Mouse (Mus musculus) midbrain, embryonic 14.5 days (tissue): ENCODE measurements around the gene Laptm5. TPM values are rescaled to one million over a fixed set of nuclear protein-coding genes. Genes with fewer than 3 reads are reported as not detected.

Experiments used
- ATAC-seq: fragments of 200-750 bp; cut with Nextera tagmentation; 2 replicates; pipeline ENCODE4 v1.8.0; 2017; ENCODE audit warnings: moderate number of reproducible peaks, moderate library complexity; ENCODE audit not compliant: low FRiP score, low TSS enrichment
- DNase-seq: peaks from one replicate; pipeline ENCODE4 v3.0.0-alpha.2; 2015
- H3K27ac ChIP-seq: fragments of 300-500 bp; sonication (generic); replicated peaks from 2 replicates; pipeline ENCODE4 v1.5.1; 2014; ENCODE audit warnings: mild to moderate bottlenecking, low read depth, low read length, moderate library complexity
- H3K27me3 ChIP-seq: fragments of 300-500 bp; sonication (generic); 2 replicates; pipeline ENCODE4 v1.6.1; 2014; ENCODE audit warnings: low read length, control low read depth, mixed read lengths; ENCODE audit not compliant: control insufficient read depth, insufficient read depth
- H3K36me3 ChIP-seq: fragments of 300-500 bp; sonication (generic); 2 replicates; pipeline ENCODE4 v1.6.1; 2014; ENCODE audit warnings: low read length, control low read depth; ENCODE audit not compliant: control insufficient read depth, insufficient read depth
- H3K4me1 ChIP-seq: fragments of 300-500 bp; sonication (generic); 2 replicates; pipeline ENCODE4 v1.6.1; 2014; ENCODE audit warnings: mild to moderate bottlenecking, antibody characterized with exemption, low read length, control low read depth; ENCODE audit not compliant: control insufficient read depth, insufficient read depth
- H3K4me2 ChIP-seq: fragments of 300-500 bp; sonication (generic); 2 replicates; pipeline ENCODE4 v1.6.1; 2014; ENCODE audit warnings: mild to moderate bottlenecking, low read length, moderate library complexity
- H3K4me3 ChIP-seq: fragments of 300-500 bp; sonication (generic); replicated peaks from 2 replicates; pipeline ENCODE4 v1.5.1; 2014; ENCODE audit warnings: low read depth, low read length
- H3K9ac ChIP-seq: fragments of 300-500 bp; sonication (generic); replicated peaks from 2 replicates; pipeline ENCODE4 v1.6.1; 2014; ENCODE audit warnings: mild to moderate bottlenecking, low read length, moderate library complexity
- H3K9me3 ChIP-seq: fragments of 300-500 bp; sonication (generic); 2 replicates; pipeline ENCODE4 v1.6.1; 2016; ENCODE audit warnings: low read length, control low read depth, mixed read lengths; ENCODE audit not compliant: control insufficient read depth
- WGBS: fragments of 180-500 bp; shearing (Covaris S2); extraction: QIAGEN DNeasy Blood & Tissue Kit; methylation state at CpG from one replicate; pipeline ENCODE4 v1.1.7; 2014; 5-methylcytosine and 5-hydroxymethylcytosine counted together
- polyA plus RNA-seq: library from polyadenylated mRNA; unstranded; fragments of >200 nt; fragmentation: Nextera tagmentation; extraction: Ambion mirVana; gene quantifications from 2 replicates; pipeline ENCODE4 v1.2.1, GENCODE M21; 2014

Laptm5 gene
- polyA plus RNA-seq, 1 experiment from 2014 or later, result 31.7 TPM

- ATAC-seq, result no peak
- H3K4me3 ChIP-seq, result no peak overlapping the region
- no peak overlapping the region for H3K4me2 ChIP-seq
- 88% methylated on average over 3 of the region's 3 CpGs for WGBS
- H3K27me3 ChIP-seq, result no peaks in the 10 kb centered on the region
- no peak overlapping the region for H3K27ac ChIP-seq
- no peaks in the 10 kb centered on the region for H3K4me1 ChIP-seq
- H3K36me3 ChIP-seq, result no peaks in the 10 kb centered on the region
- no peak for DNase-seq
- H3K9ac ChIP-seq, result no peak overlapping the region
- H3K9me3 ChIP-seq, result no peaks in the 10 kb centered on the region
Observed at GRCm38 (mm10) chr4:130912626-130913025, 299 bp upstream of the Laptm5 start.

DNA sequence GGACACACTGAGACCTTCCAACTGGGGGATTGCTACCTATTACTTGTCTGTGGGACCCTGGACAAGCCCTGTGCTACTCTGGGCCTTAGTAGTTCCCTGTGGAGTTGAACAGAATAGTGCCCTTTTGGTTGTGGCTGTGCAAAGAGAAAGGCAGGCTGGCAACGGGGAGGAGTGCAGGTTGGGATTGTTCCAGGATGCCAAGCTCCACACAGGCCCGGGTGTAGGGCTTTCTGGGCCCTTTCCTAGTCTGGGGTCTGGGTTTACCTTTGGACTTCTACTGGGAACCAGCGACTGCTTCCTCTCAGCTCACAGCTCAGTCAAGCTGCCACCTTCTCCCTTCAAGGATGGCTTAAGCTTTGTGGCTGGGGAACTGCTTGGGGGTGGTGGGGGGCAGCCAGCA lies 586 bp downstream of the Laptm5 start:
- DNase-seq (no peak), ATAC-seq (no peak)
- Histone ChIP-seq H3K27me3 (no peaks in the 10 kb centered on the region), H3K4me1 (no peaks in the 10 kb centered on the region), H3K9me3 (no peaks in the 10 kb centered on the region), H3K4me3 (no peak overlapping the region), H3K9ac (no peak overlapping the region), H3K27ac (no peak overlapping the region), H3K4me2 (no peak overlapping the region), H3K36me3 (no peaks in the 10 kb centered on the region)
- 84% methylated on average over 3 of the region's 3 CpGs for WGBS

GRCm38 (mm10) chr4:130914011-130914410 lies 1.1 kb downstream of the Laptm5 start:
- no peaks in the 10 kb centered on the region for H3K36me3 ChIP-seq
- WGBS, result 79% methylated on average over 4 of the region's 4 CpGs
- no peak overlapping the region for H3K4me2 ChIP-seq
- H3K27ac ChIP-seq, result no peak overlapping the region
- H3K9ac ChIP-seq, result no peak overlapping the region
- no peaks in the 10 kb centered on the region for H3K4me1 ChIP-seq
- no peak for DNase-seq
- H3K9me3 ChIP-seq, result no peaks in the 10 kb centered on the region
- H3K4me3 ChIP-seq, result no peak overlapping the region
- H3K27me3 ChIP-seq, result no peaks in the 10 kb centered on the region
- ATAC-seq, result no peak

DNA sequence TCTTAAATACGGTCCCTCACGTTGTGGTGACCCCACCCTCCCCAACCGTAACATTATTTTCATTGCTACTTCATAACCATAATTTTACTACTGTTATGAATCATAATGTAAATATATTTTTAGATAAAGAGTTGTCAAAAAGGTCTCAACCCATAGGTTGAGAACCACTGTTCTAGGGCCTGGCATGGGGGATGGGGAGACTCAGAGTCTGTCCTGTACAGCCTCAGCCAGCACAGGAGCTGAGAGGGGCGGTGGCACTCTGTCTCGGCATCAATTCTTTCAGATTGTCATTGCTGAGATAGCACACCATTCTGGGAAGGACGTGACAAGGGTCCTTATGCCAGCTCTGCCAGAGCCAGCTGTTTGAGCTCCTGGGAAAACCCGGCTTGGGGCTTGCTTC lies 1.6 kb downstream of the Laptm5 start:
- Histone ChIP-seq H3K4me2 (no peak overlapping the region), H3K27ac (no peak overlapping the region), H3K9ac (no peak overlapping the region), H3K27me3 (no peaks in the 10 kb centered on the region), H3K4me1 (peaks cover 3% of the 10 kb centered on the region; the same call in 1 of the 2 replicates), H3K36me3 (no peaks in the 10 kb centered on the region), H3K9me3 (no peaks in the 10 kb centered on the region), H3K4me3 (no peak overlapping the region)
- ATAC-seq, result no peak
- 77% methylated on average over 7 of the region's 7 CpGs for WGBS
- DNase-seq, result no peak

DNA sequence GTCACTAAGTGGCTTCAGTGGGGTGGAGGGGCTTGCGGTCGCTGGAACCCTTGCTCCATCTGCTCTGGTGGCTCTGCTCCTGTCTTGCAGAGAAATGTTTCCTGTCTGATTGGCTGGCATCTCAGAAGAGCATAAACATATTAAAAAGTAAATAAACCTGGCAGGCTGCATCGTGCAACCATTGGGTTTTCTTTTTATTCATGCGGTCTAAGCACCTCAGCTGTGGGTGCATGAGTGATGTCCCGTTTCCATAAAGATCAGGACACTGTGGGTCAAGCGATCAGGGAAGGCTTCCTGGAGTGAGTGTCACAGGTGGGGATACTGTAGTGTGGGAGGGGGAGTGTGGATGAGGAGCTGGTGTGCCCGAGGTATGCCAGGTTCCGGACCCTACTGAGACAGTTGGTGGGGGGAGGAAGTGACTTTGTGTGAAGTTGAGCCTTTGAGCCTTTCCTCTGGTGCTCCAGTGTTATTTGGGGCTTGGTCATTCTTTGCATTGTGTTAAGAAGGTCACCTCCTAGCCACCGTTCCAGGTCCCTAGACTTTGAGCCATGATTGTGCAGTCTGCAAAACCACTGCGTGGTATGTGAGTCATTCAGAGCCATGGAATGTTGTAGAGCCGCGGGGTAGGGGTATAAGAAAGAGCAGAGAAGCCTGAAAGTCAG lies 2.2 kb downstream of the Laptm5 start:
- H3K36me3 ChIP-seq, result no peaks in the 10 kb centered on the region
- no peak overlapping the region for H3K27ac ChIP-seq
- H3K9ac ChIP-seq, result no peak overlapping the region
- peaks cover 3% of the 10 kb centered on the region; the same call in 1 of the 2 replicates for H3K4me1 ChIP-seq
- no peak for DNase-seq
- WGBS, result 84% methylated on average over 12 of the region's 12 CpGs
- no peaks in the 10 kb centered on the region for H3K27me3 ChIP-seq
- H3K4me3 ChIP-seq, result no peak overlapping the region
- H3K9me3 ChIP-seq, result no peaks in the 10 kb centered on the region
- no peak overlapping the region for H3K4me2 ChIP-seq
- ATAC-seq, result no peak

- no peaks in the 10 kb centered on the region for H3K36me3 ChIP-seq
- 56% methylated on average over 7 of the region's 7 CpGs for WGBS
- no peak overlapping the region for H3K27ac ChIP-seq
- no peak overlapping the region for H3K9ac ChIP-seq
- H3K4me3 ChIP-seq, result no peak overlapping the region
- no peaks in the 10 kb centered on the region for H3K27me3 ChIP-seq
- H3K4me1 ChIP-seq, result peaks cover 3% of the 10 kb centered on the region; the same call in 1 of the 2 replicates
- H3K9me3 ChIP-seq, result no peaks in the 10 kb centered on the region
- no peak for ATAC-seq
- DNase-seq, result no peak
- no peak overlapping the region for H3K4me2 ChIP-seq
Observed at GRCm38 (mm10) chr4:130915668-130916035, 2.7 kb downstream of the Laptm5 start.

- Histone ChIP-seq H3K27ac (no peak overlapping the region), H3K4me2 (no peak overlapping the region), H3K9me3 (no peaks in the 10 kb centered on the region), H3K36me3 (no peaks in the 10 kb centered on the region), H3K27me3 (no peaks in the 10 kb centered on the region), H3K9ac (no peak overlapping the region), H3K4me3 (no peak overlapping the region), H3K4me1 (peaks cover 8% of the 10 kb centered on the region; the same call in 1 of the 2 replicates)
- DNase-seq, result no peak
- no peak for ATAC-seq
- 80% methylated on average over 7 of the region's 7 CpGs for WGBS
Observed at GRCm38 (mm10) chr4:130916639-130917038, 3.7 kb downstream of the Laptm5 start.

GRCm38 (mm10) chr4:130917564-130917963 lies 4.6 kb downstream of the Laptm5 start:
- H3K27ac ChIP-seq, result no peak overlapping the region
- H3K4me1 ChIP-seq, result peaks cover 8% of the 10 kb centered on the region; the same call in 1 of the 2 replicates
- no peak overlapping the region for H3K9ac ChIP-seq
- H3K9me3 ChIP-seq, result no peaks in the 10 kb centered on the region
- H3K4me2 ChIP-seq, result no peak overlapping the region
- H3K36me3 ChIP-seq, result no peaks in the 10 kb centered on the region
- WGBS, result 75% methylated on average over 4 of the region's 4 CpGs
- DNase-seq (no peak), ATAC-seq (no peak)
- H3K4me3 ChIP-seq, result no peak overlapping the region
- no peaks in the 10 kb centered on the region for H3K27me3 ChIP-seq
